Mouse (Mus musculus): ENCODE measurements around the gene Abcb9.

GRCm38 (mm10) chr5:124069657-124070056, 25.9 kb downstream of the Abcb9 start:
- TF ChIP-seq EP300 (IDR thresholded peaks at IDR 0.05; ENCODE audit: low read depth) (no peak), CTCF (IDR thresholded peaks at IDR 0.05; ENCODE audit: low read depth) (no peak)
